Mouse (Mus musculus): ENCODE measurements around the gene Dnmt1. TPM values are rescaled to one million over a fixed set of nuclear protein-coding genes. Genes with fewer than 3 reads are reported as not detected.

Gene Dnmt1
- polyA plus RNA-seq, 2 experiments from 2014 or later: 43.0 to 75.2 TPM

DNA sequence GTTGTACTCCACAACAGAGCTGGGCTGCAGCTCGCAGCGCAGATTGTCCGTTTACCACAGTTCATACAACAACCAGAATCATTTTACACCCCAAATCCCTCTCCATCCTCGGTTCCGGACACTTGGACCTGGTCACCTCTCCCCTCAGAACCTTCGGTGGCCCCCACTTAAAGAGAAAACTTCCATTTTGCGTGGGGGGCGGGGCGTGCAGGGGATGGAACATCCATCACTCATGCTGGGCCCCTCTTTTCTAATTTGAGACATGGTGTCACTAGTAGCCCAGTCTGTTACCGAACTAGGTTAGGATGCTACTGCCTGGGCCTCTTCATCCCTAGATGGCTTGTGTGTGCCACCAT is 81.0 kb downstream of the Dnmt1 start:
- peak; percentile 5 for ATAC-seq

DNA sequence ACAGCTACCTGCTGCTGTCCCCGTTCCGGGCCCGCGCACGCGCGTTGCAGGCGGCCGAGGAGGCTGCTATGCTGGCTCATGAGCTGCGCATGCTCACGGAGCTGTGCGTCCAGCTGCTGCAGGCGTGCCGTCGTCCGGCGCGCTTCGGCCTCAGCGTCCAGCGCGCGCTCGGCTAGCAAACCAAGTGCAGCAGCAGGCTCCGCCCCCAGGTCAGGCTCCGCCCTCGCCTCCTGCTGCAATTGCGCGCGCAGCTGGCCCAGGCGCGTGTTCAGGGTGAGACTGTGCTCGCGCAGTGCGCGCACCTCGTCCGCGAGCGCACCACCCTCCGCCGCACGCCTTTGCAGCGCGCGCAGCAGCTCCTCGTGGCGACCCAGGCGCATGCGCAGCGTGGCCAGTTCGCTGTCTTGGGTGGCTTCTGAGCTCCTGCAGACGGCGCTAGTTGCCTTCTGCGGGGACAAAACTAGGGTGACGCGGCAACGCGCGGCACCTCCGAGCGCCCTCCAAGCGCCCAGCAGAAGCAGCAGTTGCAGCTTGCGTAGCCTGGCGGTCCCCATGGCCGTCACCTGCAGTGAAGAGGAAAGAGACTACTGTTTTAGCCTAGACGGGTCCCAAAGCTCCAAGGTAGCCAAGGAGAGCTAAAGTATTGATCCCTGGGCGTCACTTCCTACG is 81.5 kb downstream of the Dnmt1 start:
- ATAC-seq: peak; percentile 89

GRCm38 (mm10) chr9:20877118-20878040 is 82.3 kb downstream of the Dnmt1 start:
- peak; percentile 71 for ATAC-seq

DNA sequence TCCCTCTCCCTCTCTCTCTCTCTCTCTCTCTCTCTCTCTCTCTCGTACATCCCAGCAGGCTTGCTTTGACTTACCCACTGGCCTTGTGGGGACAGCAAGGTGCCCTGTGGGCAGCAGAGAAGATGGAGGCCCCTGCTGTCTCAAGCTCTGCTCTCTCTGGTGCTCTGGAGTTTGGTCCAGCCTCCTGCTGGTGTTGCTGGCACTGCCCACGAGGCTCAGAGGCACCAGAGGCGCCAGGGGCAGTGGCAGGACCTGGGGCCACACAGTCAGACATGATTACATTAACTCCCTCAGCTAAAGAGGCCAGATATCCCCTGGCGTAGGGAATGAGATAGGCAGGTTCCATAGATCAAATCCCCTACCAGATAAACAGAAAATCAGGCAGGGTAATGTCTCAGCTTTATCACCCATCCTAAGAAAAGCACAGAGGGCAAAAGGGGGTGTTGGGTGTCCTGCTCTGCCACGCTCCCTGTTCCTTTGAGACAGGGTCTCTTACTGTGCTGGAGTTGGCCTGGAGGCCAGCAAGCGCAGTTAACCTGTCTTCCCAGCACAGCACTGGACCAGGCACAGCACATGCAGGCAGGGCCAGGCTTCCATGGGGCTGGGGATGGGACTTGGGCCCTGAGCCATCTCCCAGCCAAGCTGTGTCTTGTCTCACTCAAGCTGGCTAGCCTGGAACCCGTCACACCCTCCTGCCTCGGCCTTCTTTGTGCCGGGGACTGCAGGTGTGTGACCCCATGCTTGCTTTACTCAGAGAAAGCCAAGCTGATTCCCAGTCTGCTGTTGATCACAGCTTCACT is 83.2 kb downstream of the Dnmt1 start:
- no peak for ATAC-seq

- no peak for ATAC-seq
Measured at GRCm38 (mm10) chr9:20875021-20875790, 84.5 kb downstream of the Dnmt1 start.

GRCm38 (mm10) chr9:20873521-20873920 is 86.2 kb downstream of the Dnmt1 start:
- ATAC-seq: no peak

GRCm38 (mm10) chr9:20872991-20873390 is 86.7 kb downstream of the Dnmt1 start:
- ATAC-seq: no peak

DNA sequence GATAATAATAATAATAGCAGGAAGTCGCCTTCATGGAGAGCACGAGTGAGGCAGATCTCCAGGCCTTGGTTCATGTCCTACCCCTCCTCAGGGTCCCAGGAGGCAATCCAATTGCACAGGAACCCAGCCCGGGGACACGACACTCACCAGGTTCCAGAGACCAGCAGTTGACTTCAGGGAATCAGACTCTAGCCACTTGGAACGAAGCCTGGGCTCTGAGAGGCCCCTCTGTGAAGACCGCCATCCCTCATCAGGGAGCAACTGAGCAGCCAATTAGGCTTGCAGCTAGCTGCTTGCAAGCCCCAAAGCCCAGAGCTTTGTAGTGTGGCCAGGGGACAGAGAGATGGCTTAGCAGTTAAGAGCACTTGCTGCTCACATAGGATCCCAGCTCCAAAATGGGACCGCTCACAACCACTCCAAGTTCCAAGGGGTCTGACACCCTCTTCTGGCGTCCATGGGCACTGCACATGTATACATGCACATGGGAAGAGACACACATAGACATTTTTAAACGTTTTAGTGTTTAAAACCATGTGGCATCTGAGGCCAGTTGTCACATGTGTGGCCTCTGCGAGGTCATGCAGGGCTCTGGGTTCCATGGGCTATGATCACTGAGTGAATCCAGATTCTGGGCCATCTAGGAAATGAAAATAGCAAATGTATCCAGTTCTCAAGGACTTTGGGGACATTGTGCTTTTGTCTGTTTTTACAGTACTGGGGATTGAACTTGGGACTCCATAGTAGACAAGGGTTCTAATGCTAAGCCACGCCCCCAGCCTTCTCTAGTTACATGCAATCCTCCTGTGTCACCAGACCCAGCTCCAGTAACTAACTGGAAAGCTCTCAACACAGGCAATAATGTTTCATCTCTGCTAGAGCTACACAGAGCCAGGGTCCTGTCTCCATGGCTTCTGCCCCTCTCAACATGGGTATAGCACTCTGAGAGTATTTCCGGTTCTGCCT is 89.2 kb downstream of the Dnmt1 start:
- ATAC-seq: no peak

GRCm38 (mm10) chr9:20869246-20869645 is 90.4 kb downstream of the Dnmt1 start:
- peak; percentile 37 for ATAC-seq

DNA sequence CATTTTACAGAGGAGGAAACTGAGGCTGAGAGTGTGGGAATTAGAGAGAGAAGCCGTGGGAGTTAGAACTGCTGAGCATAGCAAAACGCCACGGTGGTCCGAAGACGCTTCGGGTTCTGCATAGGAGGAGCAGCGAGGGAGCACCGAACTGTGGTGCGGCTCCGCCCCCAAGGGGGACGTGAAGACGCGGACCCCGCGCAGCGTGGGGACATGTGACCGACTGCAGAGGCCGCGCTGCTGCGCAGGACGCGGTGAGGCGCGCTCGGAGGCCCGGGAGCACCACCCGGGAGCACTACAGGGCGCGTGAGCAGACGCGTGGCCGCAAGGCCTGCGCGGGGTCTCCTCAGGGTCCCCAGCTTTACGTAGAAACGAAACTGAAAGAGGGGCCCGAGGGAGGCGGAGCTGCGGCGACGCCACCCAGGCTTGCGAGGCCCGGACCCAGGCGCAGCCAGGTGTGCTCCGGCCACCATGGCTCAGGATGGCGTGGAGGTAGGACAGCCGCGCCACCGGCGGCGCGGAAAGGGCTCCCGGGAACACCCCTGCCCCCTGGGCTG is 91.2 kb downstream of the Dnmt1 start, which contains the start of gene A230050P20Rik:
Gene A230050P20Rik, plus strand, starts transcription at position 195 of the 554 bp plus-strand sequence.
- peak; percentile 74 for ATAC-seq

GRCm38 (mm10) chr9:20866879-20867278 is 92.8 kb downstream of the Dnmt1 start:
- ATAC-seq: no peak

- ATAC-seq: no peak
Measured at GRCm38 (mm10) chr9:20862225-20862624, 97.5 kb downstream of the Dnmt1 start.

GRCm38 (mm10) chr9:20861821-20862220 is 97.9 kb downstream of the Dnmt1 start:
- ATAC-seq: no peak

- ATAC-seq: no peak
Measured at GRCm38 (mm10) chr9:20859926-20860325, 99.8 kb downstream of the Dnmt1 start.

Other genes with a start within 250 kb of the Dnmt1 start
- gene Olfm2, start 213.5 kb downstream of the Dnmt1 start, polyA plus RNA-seq (2017; shearing (Covaris generic)): under 1 TPM in 1 of 2 experiments, not detected in 1; 0.44 TPM
- gene Col5a3, start 144.8 kb downstream of the Dnmt1 start, polyA plus RNA-seq (2017; shearing (Covaris generic)): not detected
- not detected for gene Rdh8, start 141.4 kb downstream of the Dnmt1 start, polyA plus RNA-seq (2017; shearing (Covaris generic))
- gene A230050P20Rik, start 91.2 kb downstream of the Dnmt1 start, polyA plus RNA-seq (2017; shearing (Covaris generic)): 10 to 100 TPM; 13.8 to 24.3 TPM
- 1 to 10 TPM in 1 of 2 experiments, under 1 TPM in 1; 0.43 to 1.1 TPM for gene Angptl6, start 80.2 kb downstream of the Dnmt1 start, polyA plus RNA-seq (2017; shearing (Covaris generic))
- gene Ppan, start 71.7 kb downstream of the Dnmt1 start, polyA plus RNA-seq (2017; shearing (Covaris generic)): 10 to 100 TPM; 24.1 to 36.4 TPM
- 100 to 1,000 TPM; 200 to 213 TPM for gene Eif3g, start 61.3 kb downstream of the Dnmt1 start, polyA plus RNA-seq (2017; shearing (Covaris generic))
- gene S1pr2, start 16.9 kb upstream of the Dnmt1 start, polyA plus RNA-seq (2017; shearing (Covaris generic)): 1 to 10 TPM; 3.2 to 5.6 TPM
- gene Mrpl4, start 42.9 kb upstream of the Dnmt1 start, polyA plus RNA-seq (2017; shearing (Covaris generic)): 100 to 1,000 TPM in 1 of 2 experiments, 10 to 100 TPM in 1; 94.9 to 122 TPM
- 100 to 1,000 TPM in 1 of 2 experiments, 10 to 100 TPM in 1; 66.8 to 106 TPM for gene Icam1, start 56.1 kb upstream of the Dnmt1 start, polyA plus RNA-seq (2017; shearing (Covaris generic))
- 1 to 10 TPM; 2.7 to 3.5 TPM for gene Icam4, start 69.5 kb upstream of the Dnmt1 start, polyA plus RNA-seq (2017; shearing (Covaris generic))
- under 1 TPM in 1 of 2 experiments, not detected in 1; 0.20 TPM for gene Icam5, start 72.2 kb upstream of the Dnmt1 start, polyA plus RNA-seq (2017; shearing (Covaris generic))
- 1 to 10 TPM in 1 of 2 experiments, not detected in 1; 1.4 TPM for gene Zglp1, start 107.2 kb upstream of the Dnmt1 start, polyA plus RNA-seq (2017; shearing (Covaris generic))
- gene Gm49373, start 113.2 kb upstream of the Dnmt1 start, polyA plus RNA-seq (2017; shearing (Covaris generic)): under 1 TPM in 1 of 2 experiments, not detected in 1; 0.75 TPM
- 10 to 100 TPM; 13.9 to 16.5 TPM for gene Fdx1l, start 113.7 kb upstream of the Dnmt1 start, polyA plus RNA-seq (2017; shearing (Covaris generic))
- 1 to 10 TPM in 1 of 2 experiments, under 1 TPM in 1; 0.20 to 2.9 TPM for gene Gm38431, start 132.1 kb upstream of the Dnmt1 start, polyA plus RNA-seq (2017; shearing (Covaris generic))
- 10 to 100 TPM; 18.5 to 21.1 TPM for gene Raver1, start 132.1 kb upstream of the Dnmt1 start, polyA plus RNA-seq (2017; shearing (Covaris generic))
- gene Tyk2, start 171.4 kb upstream of the Dnmt1 start, polyA plus RNA-seq (2017; shearing (Covaris generic)): 10 to 100 TPM; 35.2 to 77.5 TPM
- gene Cdc37, start 190.1 kb upstream of the Dnmt1 start, polyA plus RNA-seq (2017; shearing (Covaris generic)): 100 to 1,000 TPM; 100 to 115 TPM
- gene Pde4a, start 205.8 kb upstream of the Dnmt1 start, polyA plus RNA-seq (2017; shearing (Covaris generic)): 1 to 10 TPM in 1 of 2 experiments, under 1 TPM in 1; 0.67 to 1.3 TPM

Data from CD4-positive, CD25-positive, alpha-beta regulatory T cell, adult 4 months (primary cell).